Mouse (Mus musculus): ENCODE data around the gene Asb8.

DNA sequence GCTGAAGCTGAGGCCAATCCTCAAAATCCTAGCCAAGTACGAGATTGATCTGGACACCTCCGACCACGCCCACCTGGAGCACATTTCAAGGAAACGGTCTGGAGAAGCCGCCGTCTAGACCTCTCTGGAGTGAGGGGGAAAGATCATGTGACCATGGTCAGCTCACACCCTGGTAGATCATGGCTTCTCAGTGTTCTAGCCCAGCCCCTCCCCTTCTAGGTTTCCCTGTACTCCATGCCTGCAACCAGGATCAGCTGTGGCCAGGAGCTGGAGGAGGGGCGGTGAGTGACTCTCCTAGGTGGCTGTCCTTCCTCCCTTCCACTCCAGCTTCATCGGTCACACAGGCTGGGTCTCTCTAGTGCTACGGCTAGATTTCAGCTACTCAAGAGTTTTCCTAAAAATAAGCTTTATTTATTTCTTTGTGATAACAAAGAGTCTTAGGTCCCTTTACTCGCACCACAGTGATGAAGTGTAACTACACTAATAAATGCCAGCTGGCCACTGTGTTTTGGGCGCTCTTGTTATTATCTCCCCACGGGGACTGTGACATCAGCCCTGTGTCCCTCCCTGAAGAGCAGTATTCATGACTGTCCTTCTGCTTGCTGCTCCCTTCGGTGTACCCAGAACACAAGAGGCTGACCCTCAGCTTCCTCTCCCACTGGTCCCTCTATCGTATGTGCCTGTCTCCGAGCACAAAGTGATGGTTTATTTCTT lies 33.3 kb downstream of the Asb8 start:
- TF ChIP-seq POLR2A (IDR thresholded peaks at IDR 0.05; ENCODE audit: low read depth, low read length) (no peak), CTCF (IDR thresholded peaks at IDR 0.05; ENCODE audit: extremely low read depth, insufficient read depth, insufficient read length, insufficient replicate concordance) (no peak)

All from spleen, adult 2 months (tissue).